Mouse (Mus musculus) A20 (cell line): ENCODE measurements around the gene Rsf1.

Experiments used
- DNase-seq: peaks from one replicate; pipeline ENCODE4 v3.0.0-alpha.2; 2011; ENCODE audit warnings: low read depth, low spot score

Gene Rsf1

GRCm38 (mm10) chr7:97631290-97631689 is 51.6 kb downstream of the Rsf1 start:
- no peak for DNase-seq

- DNase-seq, result no peak
These were observed 53.2 kb downstream of the Rsf1 start for GRCm38 (mm10) chr7:97632897-97633296.

GRCm38 (mm10) chr7:97645060-97645459 is 65.4 kb downstream of the Rsf1 start:
- no peak for DNase-seq

- DNase-seq, result no peak
These were observed 68.0 kb downstream of the Rsf1 start for GRCm38 (mm10) chr7:97647656-97648055.

GRCm38 (mm10) chr7:97650729-97651128 is 71.0 kb downstream of the Rsf1 start:
- no peak for DNase-seq

- DNase-seq, result no peak
These were observed 76.5 kb downstream of the Rsf1 start for GRCm38 (mm10) chr7:97656144-97656543.

GRCm38 (mm10) chr7:97661634-97662033 is 81.9 kb downstream of the Rsf1 start:
- no peak for DNase-seq

GRCm38 (mm10) chr7:97679239-97679638 is 99.5 kb downstream of the Rsf1 start:
- peak; percentile 34 for DNase-seq

- no peak for DNase-seq
These were observed 108.1 kb downstream of the Rsf1 start for GRCm38 (mm10) chr7:97687831-97688230.

GRCm38 (mm10) chr7:97695441-97695840 is 115.8 kb downstream of the Rsf1 start:
- no peak for DNase-seq

- DNase-seq, result no peak
These were observed 116.4 kb downstream of the Rsf1 start for GRCm38 (mm10) chr7:97696133-97696505.

GRCm38 (mm10) chr7:97696506-97697254 is 117.0 kb downstream of the Rsf1 start, which contains the start of gene Clns1a:
Gene Clns1a, plus strand, starts transcription at chr7:97696634.
- DNase-seq, result peak; percentile 94

- DNase-seq, result no peak
These were observed 120.5 kb downstream of the Rsf1 start for GRCm38 (mm10) chr7:97700173-97700572.

GRCm38 (mm10) chr7:97701106-97701505 is 121.4 kb downstream of the Rsf1 start:
- no peak for DNase-seq

- no peak for DNase-seq
These were observed 127.4 kb downstream of the Rsf1 start for GRCm38 (mm10) chr7:97707123-97707522.

GRCm38 (mm10) chr7:97707809-97708208 is 128.1 kb downstream of the Rsf1 start:
- no peak for DNase-seq

- DNase-seq, result no peak
These were observed 129.5 kb downstream of the Rsf1 start for GRCm38 (mm10) chr7:97709204-97709603.

GRCm38 (mm10) chr7:97714651-97715050 is 135.0 kb downstream of the Rsf1 start:
- no peak for DNase-seq

- DNase-seq, result no peak
These were observed 137.6 kb downstream of the Rsf1 start for GRCm38 (mm10) chr7:97717326-97717725.

- DNase-seq, result no peak
These were observed 139.4 kb downstream of the Rsf1 start for GRCm38 (mm10) chr7:97719078-97719477.

GRCm38 (mm10) chr7:97720109-97720508 is 140.4 kb downstream of the Rsf1 start:
- no peak for DNase-seq

GRCm38 (mm10) chr7:97722278-97722918 is 142.7 kb downstream of the Rsf1 start:
- no peak for DNase-seq
